In genomic region chr1:21402804-21403203, GRCm38 (mm10) we compare ENCODE assay signal across 39 mouse cellular contexts. TPM values are rescaled to one million over a fixed set of nuclear protein-coding genes. Genes with fewer than 3 reads are reported as not detected.
DNase-seq lines count a peak whose midpoint lies in the region; ATAC-seq and TF ChIP-seq lines count a peak whose summit lies in the region.
"Had no signal": no experiment of that assay in that cellular context is flagged by ENCODE, and none has a peak within 500 bp of the region (broad histone marks: within the 10 kb centered on the region; RNA-seq: fewer than 3 reads in every experiment).

No protein-coding gene starts in this region.

- H3K4me2 ChIP-seq in heart, embryonic 16.5 days (ENCODE audit: low read depth, low read length), result no peak overlapping the region
- no peak overlapping the region for H3K4me2 ChIP-seq in kidney, embryonic 14.5 days (replicated peaks; ENCODE audit: low read depth, low read length)
- H3K4me2 ChIP-seq: forebrain, embryonic 13.5 days; hindbrain, embryonic 15.5 days; limb, embryonic 12.5 days; liver, embryonic 15.5 days; lung, embryonic 15.5 days; midbrain, embryonic 11.5 days; stomach, embryonic 15.5 days had no signal

- DNase-seq in heart, postnatal 25 days (ENCODE audit: low spot score), result no peak
- DNase-seq in kidney, adult 2 months, result peak; percentile 3
- peak; percentile 20 for DNase-seq in ES-CJ7 (ENCODE audit: low read depth, low spot score)
- peak; percentile 21 for DNase-seq in ZHBTc4 (ENCODE audit: low read depth, low spot score)
- DNase-seq: adrenal gland, postnatal 25 days; B cell, adult 2 months; cerebellum, adult 18-20 months; cerebellum, postnatal 36 days; gastrocnemius, postnatal 10 days; kidney, adult 11 months; right cerebral cortex, postnatal 25 days; thymus, adult 18-20 months; thymus, postnatal 25 days had no signal

- intact Hi-C loops in heart, postnatal 25 days (cut with DNase I), result no loop called here

- no peak for TF ChIP-seq CTCF in kidney, adult 2 months (conservative IDR thresholded peaks at IDR 0.05; ENCODE audit: insufficient read depth, insufficient read length, low read depth, low read length)

- no peak overlapping the region for H3K9ac ChIP-seq in heart, embryonic 16.5 days (ENCODE audit: low read length)
- H3K9ac ChIP-seq in kidney, embryonic 14.5 days (ENCODE audit: low read depth, low read length), result no peak overlapping the region
- H3K9ac ChIP-seq: forebrain, embryonic 13.5 days; hindbrain, embryonic 15.5 days; limb, embryonic 12.5 days; liver, embryonic 15.5 days; lung, embryonic 15.5 days; stomach, embryonic 15.5 days had no signal

- no peaks in the 10 kb centered on the region for H3K36me3 ChIP-seq in heart, embryonic 16.5 days (ENCODE audit: control insufficient read depth, insufficient read depth)
- H3K36me3 ChIP-seq in kidney, adult 2 months (ENCODE audit: control insufficient read depth, insufficient read depth, low read length), result no peaks in the 10 kb centered on the region
- H3K36me3 ChIP-seq in kidney, embryonic 14.5 days (ENCODE audit: control insufficient read depth, insufficient read depth, low read length), result no peaks in the 10 kb centered on the region
- H3K36me3 ChIP-seq: hindbrain, embryonic 10.5 days; hindbrain, embryonic 15.5 days; limb, embryonic 12.5 days; liver, embryonic 15.5 days; lung, embryonic 15.5 days; stomach, embryonic 15.5 days had no signal

- no peaks in the 10 kb centered on the region for H3K4me1 ChIP-seq in heart, embryonic 16.5 days (ENCODE audit: control insufficient read depth, insufficient read depth, low read length)
- no peaks in the 10 kb centered on the region for H3K4me1 ChIP-seq in kidney, adult 2 months (ENCODE audit: control insufficient read depth, insufficient read depth, low read length)
- no peaks in the 10 kb centered on the region for H3K4me1 ChIP-seq in kidney, embryonic 14.5 days (ENCODE audit: control insufficient read depth, insufficient read depth, low read length)
- H3K4me1 ChIP-seq: forebrain, embryonic 13.5 days; hindbrain, embryonic 10.5 days; hindbrain, embryonic 15.5 days; limb, embryonic 12.5 days; liver, embryonic 15.5 days; lung, embryonic 15.5 days; stomach, embryonic 15.5 days had no signal

- no peaks in the 10 kb centered on the region for H3K27me3 ChIP-seq in heart, embryonic 16.5 days (ENCODE audit: control insufficient read depth, insufficient read depth, low read length)
- H3K27me3 ChIP-seq in kidney, adult 2 months (replicated peaks; ENCODE audit: control insufficient read depth, insufficient read depth, low read length), result no peaks in the 10 kb centered on the region; the same call in 1 of the 2 replicates
- no peaks in the 10 kb centered on the region for H3K27me3 ChIP-seq in kidney, embryonic 14.5 days (ENCODE audit: control insufficient read depth, insufficient read depth, low read length)
- H3K27me3 ChIP-seq: CH12.LX; forebrain, embryonic 13.5 days; hindbrain, embryonic 15.5 days; limb, embryonic 12.5 days; liver, embryonic 15.5 days; lung, embryonic 15.5 days; stomach, embryonic 15.5 days had no signal

- TF ChIP-seq POLR2A in kidney, adult 2 months (IDR thresholded peaks at IDR 0.05; ENCODE audit: low read depth, low read length), result no peak

- H3K27ac ChIP-seq in heart, embryonic 16.5 days (ENCODE audit: low read length), result no peak overlapping the region
- H3K27ac ChIP-seq in kidney, adult 2 months (ENCODE audit: insufficient read depth, low read depth, low read length), result no peak overlapping the region
- no peak overlapping the region for H3K27ac ChIP-seq in kidney, embryonic 14.5 days (ENCODE audit: low read depth, low read length)
- H3K27ac ChIP-seq: forebrain, embryonic 13.5 days; hindbrain, embryonic 10.5 days; hindbrain, embryonic 15.5 days; kidney, postnatal 0 days; limb, embryonic 12.5 days; liver, embryonic 15.5 days; lung, embryonic 15.5 days; stomach, embryonic 15.5 days had no signal

- no peaks in the 10 kb centered on the region for H3K9me3 ChIP-seq in heart, embryonic 16.5 days (replicated peaks; ENCODE audit: control insufficient read depth, low read length)
- H3K9me3 ChIP-seq in kidney, embryonic 14.5 days (ENCODE audit: control insufficient read depth, low read length), result no peaks in the 10 kb centered on the region
- H3K9me3 ChIP-seq: forebrain, embryonic 13.5 days; hindbrain, embryonic 10.5 days; hindbrain, embryonic 15.5 days; limb, embryonic 12.5 days; liver, embryonic 15.5 days; lung, embryonic 15.5 days; stomach, embryonic 15.5 days had no signal

- 35% methylated on average over 8 of the region's 8 CpGs for WGBS in heart, embryonic 16.5 days
- 74% methylated on average over 8 of the region's 8 CpGs for WGBS in kidney, adult 2 months
- 94% methylated on average over 8 of the region's 8 CpGs for WGBS in kidney, embryonic 14.5 days

- ATAC-seq in heart, embryonic 16.5 days (replicated peaks; ENCODE audit: extremely low read depth, insufficient read depth, low FRiP score), result peak; percentile 49; the same call in 1 of the 2 replicates
- no peak for ATAC-seq in kidney, embryonic 14.5 days (ENCODE audit: low FRiP score, low TSS enrichment)
- no peak for ATAC-seq in megakaryocyte, adult 5-6 weeks (ENCODE audit: poor library complexity, severe bottlenecking)
- ATAC-seq: forebrain, embryonic 13.5 days; inflammation-experienced regulatory T-cells, adult 6 months; midbrain, embryonic 16.5 days; Patski had no signal

- H3K4me3 ChIP-seq in heart, embryonic 16.5 days (ENCODE audit: low read length), result no peak overlapping the region
- H3K4me3 ChIP-seq in kidney, adult 2 months (ENCODE audit: insufficient read depth, low read depth, low read length), result no peak overlapping the region
- H3K4me3 ChIP-seq in kidney, embryonic 14.5 days (ENCODE audit: low read length), result no peak overlapping the region
- H3K4me3 ChIP-seq: forebrain, embryonic 13.5 days; hindbrain, embryonic 10.5 days; hindbrain, embryonic 15.5 days; limb, embryonic 12.5 days; liver, embryonic 15.5 days; lung, embryonic 15.5 days; stomach, embryonic 15.5 days had no signal

RNA-seq across cellular contexts. Expression of gene Khdc1b, which starts 19.4 kb away (rescaled TPM):
- 0.07 TPM in 1 of 2 replicates, not detected in the other for polyA plus RNA-seq in heart, embryonic 16.5 days (2015; fragmentation: Nextera tagmentation; extraction: Ambion mirVana)
- total RNA-seq in heart, postnatal 25 days (2021), result not detected
- polyA plus RNA-seq in kidney, adult 2 months (2012; rRNA removed), result not detected in 2 replicates
- 0.09 TPM in 1 of 2 replicates, not detected in the other for polyA plus RNA-seq in kidney, embryonic 14.5 days (2014; fragmentation: Nextera tagmentation; extraction: Ambion mirVana)
- not detected in 2 replicates for total RNA-seq in megakaryocyte, adult 5-6 weeks (2015)
- not detected in 2 replicates for total RNA-seq in megakaryocyte, adult 5-6 weeks (2017)
- total RNA-seq: adrenal gland, adult 18-20 months; adrenal gland, postnatal 25 days; CH12.LX; gastrocnemius, postnatal 10 days; left cerebral cortex, postnatal 10 days; liver, adult 2 months; megakaryocyte progenitor cell, adult 5-6 weeks; MEL had no signal
- polyA plus RNA-seq: embryonic facial prominence, embryonic 11.5 days; gonadal fat pad, adult 2 months; hindbrain, embryonic 10.5 days; large intestine, adult 2 months; liver, adult 2 months; liver, embryonic 15.5 days; midbrain, embryonic 11.5 days; neural tube, embryonic 11.5 days; Patski had no signal

RNA-seq across cellular contexts. Expression of gene Khdc1c, which starts 34.7 kb away (rescaled TPM):
- polyA plus RNA-seq in heart, embryonic 16.5 days (2015; fragmentation: Nextera tagmentation; extraction: Ambion mirVana), result not detected in 2 replicates
- total RNA-seq in heart, postnatal 25 days (2021), result not detected
- polyA plus RNA-seq in kidney, adult 2 months (2012; rRNA removed), result not detected in 2 replicates
- not detected in 2 replicates for polyA plus RNA-seq in kidney, embryonic 14.5 days (2014; fragmentation: Nextera tagmentation; extraction: Ambion mirVana)
- not detected in 2 replicates for total RNA-seq in megakaryocyte, adult 5-6 weeks (2015)
- total RNA-seq in megakaryocyte, adult 5-6 weeks (2017), result not detected in 2 replicates
- total RNA-seq: adrenal gland, adult 18-20 months; adrenal gland, postnatal 25 days; CH12.LX; gastrocnemius, postnatal 10 days; left cerebral cortex, postnatal 10 days; liver, adult 2 months; megakaryocyte progenitor cell, adult 5-6 weeks; MEL; neutrophil, adult 5-6 weeks had no signal
- polyA plus RNA-seq: embryonic facial prominence, embryonic 11.5 days; forebrain, embryonic 13.5 days; hindbrain, embryonic 10.5 days; hindbrain, embryonic 15.5 days; inflammation-experienced regulatory T-cells, adult 6 months; kidney, postnatal 0 days; large intestine, adult 2 months; limb, embryonic 12.5 days; liver, adult 2 months; liver, embryonic 15.5 days; lung, embryonic 15.5 days; midbrain, embryonic 11.5 days; midbrain, embryonic 16.5 days; neural tube, embryonic 11.5 days; Patski; stomach, embryonic 15.5 days had no signal

RNA-seq across cellular contexts. Expression of gene Khdc1a, which starts 53.4 kb away (rescaled TPM):
- polyA plus RNA-seq in heart, embryonic 16.5 days (2015; fragmentation: Nextera tagmentation; extraction: Ambion mirVana), result 0.59 and 1.1 TPM in 2 replicates
- not detected for total RNA-seq in heart, postnatal 25 days (2021)
- 0.05 TPM in 1 of 2 replicates, not detected in the other for polyA plus RNA-seq in kidney, adult 2 months (2012; rRNA removed)
- polyA plus RNA-seq in kidney, embryonic 14.5 days (2014; fragmentation: Nextera tagmentation; extraction: Ambion mirVana), result not detected in 2 replicates
- 0.16 and 0.27 TPM in 2 replicates for total RNA-seq in megakaryocyte, adult 5-6 weeks (2015)
- 0.04 and 0.81 TPM in 2 replicates for total RNA-seq in megakaryocyte, adult 5-6 weeks (2017)
- total RNA-seq: adrenal gland, adult 18-20 months; adrenal gland, postnatal 25 days; CH12.LX; gastrocnemius, postnatal 10 days; left cerebral cortex, postnatal 10 days; liver, adult 2 months; megakaryocyte progenitor cell, adult 5-6 weeks had no signal
- polyA plus RNA-seq: embryonic facial prominence, embryonic 11.5 days; forebrain, embryonic 13.5 days; hindbrain, embryonic 10.5 days; hindbrain, embryonic 15.5 days; kidney, postnatal 0 days; large intestine, adult 2 months; limb, embryonic 12.5 days; liver, adult 2 months; liver, embryonic 15.5 days; midbrain, embryonic 11.5 days; midbrain, embryonic 16.5 days; neural tube, embryonic 11.5 days; Patski; stomach, embryonic 15.5 days had no signal
